Mouse (Mus musculus) naive thymus-derived CD4-positive, alpha-beta T cell, adult 2 months (primary cell): ENCODE data around the gene Rhot2.
A peak's percentile ranks its signal among the peaks of the same experiment; 100 is the strongest.

Experiments
- DNase-seq: peaks from one replicate; pipeline ENCODE4 v3.0.0-alpha.2; 2011; ENCODE audit warnings: low read depth

Rhot2 gene

GRCm38 (mm10) chr17:25841117-25841880 is 3.4 kb downstream of the Rhot2 start, which contains the start of gene Gm20683:
Gm20683 (minus strand) TSS chr17:25841763.
- DNase-seq: peak; percentile 14

- no peak for DNase-seq
Observed at GRCm38 (mm10) chr17:25840519-25840918, 4.1 kb downstream of the Rhot2 start.

DNA sequence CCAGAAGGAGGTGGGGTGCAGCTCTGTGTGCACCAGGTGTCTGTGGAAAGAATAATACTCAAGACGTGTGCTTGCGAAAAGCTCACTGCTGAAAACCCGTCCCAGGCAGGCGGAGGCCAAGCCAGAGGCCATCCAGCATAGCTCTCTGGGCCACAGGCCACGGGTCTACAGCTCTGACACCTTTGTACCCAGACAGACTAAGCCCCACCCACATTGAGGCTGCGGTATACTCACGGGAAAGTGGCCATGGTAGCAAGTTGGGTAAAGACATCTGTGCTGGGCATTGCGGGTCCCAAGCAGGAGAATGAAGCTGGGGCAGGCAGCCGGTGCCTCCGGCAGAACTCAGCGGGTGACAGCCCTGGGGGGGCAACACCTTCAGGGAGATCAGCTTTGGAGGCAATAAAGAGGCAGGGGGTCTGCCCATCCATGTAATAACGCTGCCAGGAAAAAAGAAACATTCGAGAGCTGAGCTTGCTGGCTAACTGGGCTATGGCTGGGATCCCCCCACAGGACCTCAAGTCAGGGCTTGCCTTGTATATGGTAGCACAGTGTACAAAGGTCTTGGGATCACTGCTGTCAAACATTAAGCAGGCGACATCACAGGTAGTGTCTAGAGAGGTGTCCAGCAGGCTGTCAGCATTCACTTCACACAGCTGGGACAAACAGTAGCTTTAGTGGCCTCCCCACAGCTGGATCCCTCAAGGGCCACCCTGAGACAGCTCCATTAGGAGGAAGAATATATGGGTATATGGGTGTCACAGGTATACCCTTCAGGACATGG is 5.0 kb downstream of the Rhot2 start:
- DNase-seq: no peak

DNA sequence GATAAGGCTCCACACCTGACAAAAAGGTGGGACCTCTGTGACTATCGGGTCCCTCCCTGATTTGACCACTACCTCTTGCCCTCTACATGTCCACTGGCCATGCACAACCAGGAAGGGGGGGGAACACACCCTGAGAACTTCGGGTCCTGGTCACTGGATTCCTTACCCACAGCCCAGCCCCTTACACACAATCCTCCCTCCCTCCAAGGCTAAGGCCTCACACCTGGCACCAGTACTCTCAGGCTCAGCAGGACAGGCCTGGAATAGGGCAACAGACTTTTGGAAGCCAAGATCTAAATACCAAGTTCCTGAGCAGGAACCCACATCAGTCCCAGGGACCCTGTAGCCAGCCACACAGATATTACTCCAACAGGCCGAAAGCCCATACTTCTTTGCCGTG is 5.7 kb downstream of the Rhot2 start:
- no peak for DNase-seq

- peak; percentile 32 for DNase-seq
Observed at GRCm38 (mm10) chr17:25837533-25837932, 7.1 kb downstream of the Rhot2 start.

DNA sequence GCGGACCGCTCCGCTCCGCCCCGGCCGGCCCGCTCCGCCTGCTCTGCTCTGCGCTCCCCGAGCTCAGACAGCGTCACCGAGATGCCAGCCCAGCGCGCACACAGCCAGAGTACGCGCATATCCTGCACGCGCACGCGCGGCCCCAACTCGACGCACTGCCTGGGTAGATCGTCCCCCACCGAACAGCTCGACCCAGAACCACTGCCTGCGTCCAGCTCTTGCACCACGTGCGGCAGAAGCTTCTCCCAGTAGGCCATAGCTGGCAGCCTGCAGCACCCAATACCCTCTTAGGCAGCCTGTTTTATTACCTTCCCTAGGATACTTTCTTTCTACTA is 7.6 kb downstream of the Rhot2 start, which contains the start of gene Rhbdl1:
Gene Rhbdl1, minus strand, starts transcription at position 220 of the 335 bp plus-strand sequence.
- peak; percentile 57 for DNase-seq

GRCm38 (mm10) chr17:25836397-25837075 is 8.1 kb downstream of the Rhot2 start:
- no peak for DNase-seq

DNA sequence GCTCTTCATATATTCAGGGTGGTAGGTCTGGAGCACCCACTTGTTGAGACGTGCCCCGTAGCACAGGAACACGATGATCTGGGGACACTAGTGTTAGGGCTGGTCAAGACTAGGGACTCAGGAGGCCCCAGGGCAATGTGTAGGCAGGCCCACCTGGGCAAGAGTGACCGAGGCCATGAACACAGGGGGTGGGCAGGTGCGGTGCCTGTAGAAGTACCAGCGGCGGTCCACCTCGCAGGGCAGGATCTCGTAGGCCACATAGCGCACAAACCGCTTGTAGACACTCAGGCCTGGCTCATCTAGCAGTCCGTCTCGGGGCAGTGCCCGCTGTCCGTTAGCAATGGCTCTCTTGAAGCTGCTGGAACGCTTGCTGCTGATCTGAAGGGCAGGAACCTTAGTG is 8.8 kb downstream of the Rhot2 start:
- no peak for DNase-seq

DNA sequence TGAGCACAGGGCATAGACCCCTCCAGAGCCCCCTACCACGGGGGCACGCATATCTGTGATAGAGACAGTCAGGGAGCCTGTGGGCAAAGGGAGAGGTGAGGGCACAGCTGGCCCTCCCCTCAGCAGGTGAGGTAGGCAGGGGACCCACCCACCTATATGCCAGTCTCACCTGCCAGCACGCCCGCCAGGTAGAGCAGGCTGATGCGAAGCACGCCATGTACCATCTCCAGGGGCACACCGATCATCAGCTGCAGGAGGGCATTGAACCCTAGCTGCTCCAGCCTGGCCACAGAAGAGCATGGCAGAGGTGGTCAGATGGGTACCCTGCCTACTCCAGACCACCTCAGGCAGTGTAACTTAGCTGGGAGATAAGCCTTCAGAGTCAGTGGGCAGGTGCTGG is 9.3 kb downstream of the Rhot2 start:
- DNase-seq: no peak

DNA sequence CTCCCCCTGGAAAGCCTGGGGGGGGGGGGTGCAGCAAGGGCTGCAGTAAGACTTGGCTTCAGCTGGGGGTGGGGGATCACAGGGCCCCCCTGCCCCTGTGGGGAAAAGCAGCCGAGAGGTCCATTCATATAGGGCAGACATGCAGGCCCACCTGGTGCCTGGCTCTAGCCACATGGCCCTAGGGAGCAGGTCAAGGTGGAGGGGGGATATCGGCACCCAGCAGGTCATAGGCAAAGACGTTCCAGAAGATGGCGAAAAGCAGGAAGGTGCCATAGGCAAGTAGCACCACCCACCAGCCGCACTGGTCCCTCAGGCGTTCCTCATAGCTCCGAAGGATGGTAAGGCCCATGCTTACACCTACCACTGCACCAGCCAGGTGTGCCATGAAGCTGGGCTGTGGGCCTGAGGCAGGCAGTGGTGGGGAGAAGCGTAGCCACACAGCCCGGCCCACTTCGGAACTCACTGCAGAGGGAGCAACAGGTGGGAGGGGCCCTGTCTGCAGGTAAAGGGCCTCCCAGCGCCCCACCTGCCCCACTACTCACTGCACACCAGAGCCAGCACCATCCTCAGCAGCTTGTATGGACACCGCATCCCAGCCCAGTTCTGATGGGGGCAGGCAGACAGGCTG is 9.9 kb downstream of the Rhot2 start:
- no peak for DNase-seq

GRCm38 (mm10) chr17:25833961-25834594 is 10.6 kb downstream of the Rhot2 start:
- DNase-seq: peak; percentile 28

- DNase-seq: no peak
Observed at GRCm38 (mm10) chr17:25833291-25833663, 11.4 kb downstream of the Rhot2 start, which contains the start of gene Stub1. Stub1 (minus strand) TSS chr17:25833404.

- peak; percentile 98 for DNase-seq
Observed at GRCm38 (mm10) chr17:25832436-25833290, 12.0 kb downstream of the Rhot2 start.

DNA sequence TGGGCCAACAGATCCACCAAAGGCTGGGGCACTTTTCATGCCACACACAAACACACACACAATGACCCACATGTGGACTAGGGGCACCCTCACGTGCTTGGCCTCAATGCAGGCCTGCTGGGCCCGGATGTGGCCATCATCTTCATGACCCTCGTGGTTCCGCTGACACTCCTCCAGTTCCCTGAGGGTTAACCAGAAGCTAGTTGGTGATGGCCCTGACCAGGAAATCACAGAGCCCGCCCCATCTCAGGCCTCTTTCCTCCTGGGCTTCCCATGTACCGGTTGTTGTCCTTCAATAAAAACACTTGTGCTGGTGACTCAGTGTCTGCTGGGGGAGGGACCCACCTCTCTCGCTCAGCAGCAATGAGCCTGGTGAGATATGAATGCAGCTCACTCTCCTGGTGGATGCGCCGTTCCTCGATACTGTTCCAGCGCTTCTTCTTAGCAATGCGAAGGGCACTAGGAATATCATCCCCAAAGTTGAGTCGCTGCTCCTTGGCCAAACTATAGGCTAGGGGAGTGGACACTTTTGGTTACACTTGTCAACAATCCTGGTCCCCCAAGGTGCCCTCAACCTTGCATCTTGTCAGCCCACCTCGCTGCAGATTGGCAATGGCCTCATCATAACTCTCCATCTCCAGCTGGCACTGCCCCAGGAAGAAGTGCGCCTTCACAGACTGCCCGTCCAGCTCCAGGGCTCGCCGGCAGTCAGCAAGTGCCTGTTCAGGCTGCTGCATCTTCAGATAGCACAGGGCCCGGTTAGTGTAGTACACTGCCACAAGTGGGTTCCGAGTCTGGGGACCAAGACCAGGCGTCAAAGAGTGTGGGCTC is 13.0 kb downstream of the Rhot2 start:
- peak; percentile 20 for DNase-seq

- DNase-seq: no peak
Observed at GRCm38 (mm10) chr17:25830806-25831431, 13.7 kb downstream of the Rhot2 start.

DNA sequence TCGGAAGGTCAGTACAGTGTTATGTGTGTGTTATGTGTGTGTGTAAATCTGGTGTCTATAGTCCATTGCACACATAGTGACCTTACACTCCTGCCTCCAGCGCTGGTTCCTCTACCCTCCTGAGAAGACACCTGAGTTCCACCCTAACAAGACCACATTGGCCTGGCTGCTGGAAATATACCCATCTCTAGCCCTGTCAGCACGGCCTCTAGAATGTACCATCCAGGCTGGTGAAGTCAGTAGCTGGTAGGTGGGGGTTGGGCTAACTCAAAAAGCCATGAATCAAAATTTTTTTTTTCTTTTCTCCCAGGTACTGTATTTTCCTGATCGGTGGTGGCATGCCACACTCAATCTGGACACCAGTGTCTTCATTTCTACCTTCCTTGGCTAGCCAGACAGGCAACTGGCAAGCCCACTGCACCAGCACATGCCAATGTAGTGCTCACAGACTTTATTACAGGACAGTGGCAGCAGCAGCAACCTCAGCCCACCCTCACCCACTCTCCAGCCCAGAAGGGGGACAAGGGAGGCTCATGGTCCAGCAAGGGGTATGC is 14.4 kb downstream of the Rhot2 start:
- DNase-seq: no peak

DNA sequence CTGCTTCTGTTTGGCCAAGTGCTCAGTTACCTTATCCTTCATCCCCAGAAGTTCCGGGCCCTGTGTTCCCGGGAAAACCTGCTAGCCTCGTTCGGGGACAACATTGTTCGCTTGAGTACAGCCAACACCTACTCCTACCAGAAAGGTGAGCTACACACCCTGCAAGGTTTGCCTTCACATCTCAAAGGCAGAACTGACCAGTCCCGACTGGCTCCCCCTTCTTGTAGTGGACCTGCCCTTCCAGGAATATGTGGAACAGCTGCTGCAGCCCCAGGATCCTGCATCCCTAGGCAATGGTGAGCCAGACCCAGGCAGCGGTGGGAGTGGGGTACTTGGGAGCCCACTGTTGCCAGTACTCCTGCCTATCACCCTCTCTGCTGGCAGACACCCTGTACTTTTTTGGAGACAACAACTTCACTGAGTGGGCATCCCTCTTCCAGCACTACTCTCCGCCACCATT is 15.1 kb downstream of the Rhot2 start:
- no peak for DNase-seq

DNA sequence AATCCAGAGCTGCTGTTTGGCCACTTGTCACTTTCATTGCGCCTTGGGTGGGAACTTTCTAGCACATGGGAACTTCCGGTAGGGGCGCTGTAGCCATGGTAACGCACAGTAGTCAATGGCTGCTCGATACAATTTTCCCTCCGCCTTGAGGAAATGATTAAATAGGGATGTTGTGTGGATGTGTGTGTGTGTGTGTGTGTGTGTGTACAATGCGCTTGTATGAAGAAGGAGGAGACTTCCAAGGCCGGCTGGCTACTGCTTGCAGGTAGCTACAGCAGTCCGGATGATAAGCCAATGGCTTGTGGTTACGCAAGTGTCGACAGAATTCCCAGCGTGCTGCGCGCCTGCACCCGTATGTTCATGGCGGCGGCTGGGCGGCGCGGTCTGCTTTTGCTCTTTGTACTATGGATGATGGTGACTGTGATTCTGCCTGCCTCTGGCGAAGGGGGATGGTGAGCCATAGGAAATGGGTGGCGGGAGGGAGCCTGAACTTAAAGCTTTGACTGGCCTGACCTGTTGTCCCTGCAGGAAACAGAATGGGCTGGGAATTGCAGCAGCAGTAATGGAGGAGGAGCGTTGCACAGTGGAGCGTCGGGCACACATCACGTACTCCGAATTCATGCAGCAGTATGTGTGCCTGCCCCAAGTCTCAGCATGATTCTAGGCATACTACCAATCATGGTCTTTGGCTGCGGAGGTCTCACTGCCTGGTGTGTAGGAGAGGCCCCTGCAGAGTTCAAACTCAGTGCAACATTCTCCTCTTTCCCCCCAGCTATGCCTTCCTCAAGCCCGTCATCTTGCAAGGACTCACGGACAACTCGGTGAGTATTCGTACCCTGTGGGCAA is 15.7 kb downstream of the Rhot2 start, which contains the start of gene Jmjd8:
Gene Jmjd8, plus strand, starts transcription at position 156 of the 846 bp plus-strand sequence.
- peak; percentile 87 for DNase-seq
